Mouse (Mus musculus) pancreas, adult 10 weeks (tissue): ENCODE measurements around the gene Masp1. TPM values are rescaled to one million over a fixed set of nuclear protein-coding genes. Genes with fewer than 3 reads are reported as not detected.

ENCODE experiments used
- polyA plus RNA-seq: library from polyadenylated mRNA; stranded (reverse); fragments of 350-450 nt; fragmentation: Illumina TruSeq; extraction: RNeasy Lipid Tissue Mini Kit (QIAGEN cat#74804); gene quantifications from one replicate; pipeline ENCODE4 v1.2.3, GENCODE M21; 2015; ENCODE audit warnings: low read depth, low replicate concordance; ENCODE audit not compliant: insufficient read depth

Gene Masp1
- 1.1 TPM for polyA plus RNA-seq

DNA sequence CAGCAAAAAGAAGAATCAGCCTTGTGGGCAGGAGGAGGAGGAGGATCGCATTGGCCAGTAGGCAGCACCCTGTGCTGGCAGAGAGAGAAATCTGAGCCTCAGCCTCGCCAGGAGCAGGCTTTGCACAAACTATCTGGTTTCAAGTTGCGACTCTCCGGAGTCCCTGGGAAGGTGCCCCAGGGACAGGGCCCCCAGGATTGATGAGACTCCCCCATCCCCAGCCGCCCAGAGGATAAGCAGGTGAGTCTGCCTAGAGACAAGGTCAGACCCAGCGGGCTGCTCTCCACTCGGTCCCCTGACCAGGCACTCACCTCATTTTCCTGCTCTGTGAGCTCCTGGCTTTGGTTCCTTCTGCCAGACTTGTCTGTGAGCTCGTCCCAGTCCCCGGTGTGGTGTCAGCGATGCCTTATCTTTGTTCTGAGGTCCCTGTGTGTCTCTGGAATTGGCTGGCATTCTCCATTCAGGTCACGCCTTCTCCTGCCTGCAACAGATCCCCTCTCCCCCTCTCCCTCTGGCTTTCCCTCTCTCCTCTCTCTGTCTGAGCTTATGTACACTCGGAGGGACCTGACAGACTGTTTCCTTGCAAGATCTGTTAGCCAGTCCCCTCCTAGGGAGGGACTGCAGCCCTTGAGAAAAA, at the start of gene Masp1, which contains the start of gene Rtp4:
Gene Masp1 (minus strand): TSS at position 581 of the 637 bp plus-strand sequence.
Gene Rtp4 (plus strand): TSS at position 57 of the 637 bp plus-strand sequence.

DNA sequence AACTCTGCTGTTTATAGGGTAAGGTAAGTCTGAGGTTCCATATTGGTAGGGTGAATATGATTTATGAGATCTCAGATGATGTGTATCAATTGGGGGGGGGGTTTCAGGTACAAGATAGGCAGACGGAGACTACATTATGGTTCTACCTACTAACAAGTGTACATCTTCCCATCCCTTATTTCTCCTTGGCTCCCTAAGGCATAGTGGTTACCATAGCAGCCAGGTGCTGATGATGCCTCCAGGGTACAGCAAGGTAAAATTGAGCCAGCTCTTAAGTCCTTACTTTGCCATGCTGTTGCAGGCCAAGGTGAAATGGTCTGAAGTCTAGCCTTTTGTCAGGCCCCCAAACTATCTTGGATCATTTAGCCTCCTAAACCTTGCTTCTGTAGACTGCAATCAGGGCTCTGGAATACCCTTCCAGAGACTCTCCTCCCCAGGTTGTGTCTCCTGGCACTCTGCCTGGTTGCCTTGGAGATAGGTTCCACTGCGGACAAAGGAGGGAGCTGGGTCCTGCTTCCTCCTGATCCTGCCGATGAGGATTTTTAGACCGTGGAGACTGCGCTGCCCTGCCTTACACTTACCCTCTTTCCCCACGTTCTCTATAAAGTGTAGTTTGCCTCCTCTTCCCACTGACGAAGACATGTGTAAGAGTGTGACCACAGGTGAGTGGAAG, 91.8 kb downstream of the Masp1 start, which contains the start of gene Rtp1:
Gene Rtp1 (plus strand): TSS at position 487 of the 673 bp plus-strand sequence.

Other genes starting within 250 kb of the Masp1 start
- gene Rtp1, start 91.7 kb downstream of the Masp1 start, polyA plus RNA-seq = 0.42 TPM
- 6.5 TPM for gene Rtp4, start 524 bp downstream of the Masp1 start, polyA plus RNA-seq